Mouse (Mus musculus) MEL (cell line): Measurements from ENCODE around the gene A630095N17Rik.

Source experiments
- E2F4 ChIP-seq: IDR thresholded peaks from 2 replicates; pipeline ENCODE4 v1.6.1; 2011; ENCODE audit warnings: low read depth, low read length, improper control_type of control experiment, borderline replicate concordance
- MAX ChIP-seq: IDR thresholded peaks from 2 replicates; pipeline ENCODE4 v1.6.1; 2011; ENCODE audit warnings: low read length, improper control_type of control experiment
- MXI1 ChIP-seq: IDR thresholded peaks from 2 replicates; pipeline ENCODE4 v1.6.1; 2011; ENCODE audit warnings: mild to moderate bottlenecking, low read depth, low read length, improper control_type of control experiment
- POLR2A ChIP-seq, 2 experiments: IDR thresholded peaks; 2 replicates each; pipeline ENCODE4 v1.6.1; 2011 to 2012; ENCODE audit warnings: low read length in 2 of 2, mild to moderate bottlenecking in 2 of 2, control low read depth in 1 of 2, improper control_type of control experiment in 1 of 2, low read depth in 1 of 2, moderate library complexity in 1 of 2; ENCODE audit not compliant: control insufficient read depth in 1 of 2, insufficient read depth in 1 of 2, poor library complexity in 1 of 2
- USF2 ChIP-seq, 2 experiments: IDR thresholded peaks; 2 replicates each; pipeline ENCODE4 v1.6.1; 2011 to 2012; ENCODE audit warnings: improper control_type of control experiment in 2 of 2, low read length in 2 of 2, borderline replicate concordance in 1 of 2, inconsistent platforms in 1 of 2, low read depth in 1 of 2, mild to moderate bottlenecking in 1 of 2; ENCODE audit not compliant: insufficient read depth in 1 of 2
- ZKSCAN1 ChIP-seq: IDR thresholded peaks from 2 replicates; pipeline ENCODE4 v1.6.1; 2012; ENCODE audit warnings: low read depth, mild to moderate bottlenecking, inconsistent platforms, low read length, improper control_type of control experiment, moderate library complexity

GRCm38 (mm10) chr1:75261278-75261677, 29.4 kb upstream of the A630095N17Rik start:
- TF ChIP-seq POLR2A (IDR thresholded peaks at IDR 0.05; ENCODE audit: control insufficient read depth in 1 of 2, insufficient read depth in 1 of 2, low read depth in 1 of 2, low read length in 2 of 2, poor library complexity in 1 of 2) (no peak), MAX (no peak), ZKSCAN1 (no peak), E2F4 (no peak), MXI1 (no peak), USF2 (IDR thresholded peaks at IDR 0.05; ENCODE audit: borderline replicate concordance in 1 of 2, insufficient read depth in 1 of 2, low read depth in 1 of 2, low read length in 2 of 2) (no peak)
